Mouse (Mus musculus) ES-E14 (cell line): Measurements from ENCODE around the gene Chrm3.

Source experiments
- CHD2 ChIP-seq: IDR thresholded peaks from 2 replicates; pipeline ENCODE4 v1.6.1; 2014; ENCODE audit warnings: mild to moderate bottlenecking, low read depth, low read length, inconsistent platforms
- HCFC1 ChIP-seq: IDR thresholded peaks from 2 replicates; pipeline ENCODE4 v1.6.1; 2012; ENCODE audit warnings: low read length, inconsistent platforms, borderline replicate concordance; ENCODE audit not compliant: insufficient read depth
- ZC3H11A ChIP-seq: IDR thresholded peaks from 2 replicates; pipeline ENCODE4 v1.6.1; 2012; ENCODE audit warnings: low read depth, mild to moderate bottlenecking, inconsistent platforms, low read length, borderline replicate concordance
- ZNF384 ChIP-seq: IDR thresholded peaks from 2 replicates; pipeline ENCODE4 v1.6.1; 2012; ENCODE audit warnings: low read depth, low read length, inconsistent platforms

DNA sequence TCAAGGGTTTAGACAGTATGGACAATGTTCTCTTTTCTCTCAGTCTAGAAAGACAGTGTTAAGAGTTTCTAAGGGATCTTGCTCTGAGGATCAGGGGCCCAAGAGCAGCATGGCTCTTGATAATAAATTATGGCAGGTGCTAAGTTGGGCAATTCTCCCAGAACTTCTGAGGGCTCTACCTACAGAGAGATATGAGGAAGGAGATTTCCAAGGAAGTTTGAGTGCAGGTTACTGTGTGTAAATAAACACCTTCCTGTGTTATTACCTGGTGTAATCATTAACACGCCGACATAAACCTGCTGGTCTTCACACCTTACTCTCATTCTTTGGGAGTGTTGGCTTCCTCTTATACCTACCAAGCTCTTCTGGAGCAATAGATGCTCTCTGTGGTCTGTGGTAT lies 33.7 kb upstream of the Chrm3 start:
- TF ChIP-seq ZNF384, result no peak
- TF ChIP-seq HCFC1, result no peak
- no peak for TF ChIP-seq CHD2
- TF ChIP-seq ZC3H11A, result no peak
